In the genomic region with DNA sequence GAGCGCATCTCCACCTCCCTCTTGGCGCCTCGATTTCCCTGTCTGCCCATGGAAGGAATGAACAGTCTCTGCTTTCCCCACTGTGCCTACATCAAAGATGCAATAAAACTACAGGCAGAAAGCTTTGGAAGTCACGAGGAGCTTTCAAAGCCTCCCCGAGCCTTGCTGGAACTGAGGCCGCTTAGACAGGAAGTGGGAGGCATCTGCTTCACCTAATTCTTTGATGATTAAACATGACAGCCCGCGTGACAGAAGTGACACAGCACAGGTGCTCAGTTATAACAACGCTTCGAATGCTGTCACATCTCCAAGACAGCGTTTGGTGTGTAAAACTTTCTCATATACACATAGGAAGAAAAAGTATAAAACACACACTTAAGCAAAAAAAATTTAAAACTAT, we compare ENCODE assay signal across 14 mouse cellular contexts.
A peak's percentile ranks its signal among the peaks of the same experiment; 100 is the strongest.
DNase-seq lines count a peak whose midpoint lies in the region; ATAC-seq and TF ChIP-seq lines count a peak whose summit lies in the region.
"Had no signal": no experiment of that assay in that cellular context is flagged by ENCODE, and none has a peak within 500 bp of the region (broad histone marks: within the 10 kb centered on the region; RNA-seq: fewer than 3 reads in every experiment).

No protein-coding gene starts in this region.

- no peak for ATAC-seq in embryonic facial prominence, embryonic 13.5 days (ENCODE audit: insufficient number of reproducible peaks, insufficient read depth, low FRiP score, low TSS enrichment, low read depth)
- ATAC-seq in embryonic facial prominence, embryonic 15.5 days (ENCODE audit: insufficient number of reproducible peaks, low FRiP score, low TSS enrichment, low read depth): no peak
- ATAC-seq in stomach, embryonic 16.5 days (ENCODE audit: insufficient read depth, low FRiP score): peak; percentile 53; the same call in 1 of the 2 replicates
- ATAC-seq in hindbrain, embryonic 14.5 days (ENCODE audit: low FRiP score): no peak
- ATAC-seq: intestine, embryonic 15.5 days; liver, postnatal 0 days had no signal

- H3K36me3 ChIP-seq in embryonic facial prominence, embryonic 13.5 days: no peaks in the 10 kb centered on the region
- no peaks in the 10 kb centered on the region for H3K36me3 ChIP-seq in embryonic facial prominence, embryonic 10.5 days (replicated peaks)
- H3K36me3 ChIP-seq in embryonic facial prominence, embryonic 15.5 days: no peaks in the 10 kb centered on the region
- H3K36me3 ChIP-seq in stomach, embryonic 16.5 days (ENCODE audit: control insufficient read depth, insufficient read depth, low read length): no peaks in the 10 kb centered on the region
- no peaks in the 10 kb centered on the region for H3K36me3 ChIP-seq in hindbrain, embryonic 14.5 days (replicated peaks; ENCODE audit: control insufficient read depth, insufficient read depth)
- no peaks in the 10 kb centered on the region for H3K36me3 ChIP-seq in heart, embryonic 10.5 days
- no peaks in the 10 kb centered on the region for H3K36me3 ChIP-seq in heart, adult 2 months (ENCODE audit: control insufficient read depth, insufficient read depth, low read length)
- H3K36me3 ChIP-seq: intestine, embryonic 15.5 days had no signal

- no peaks in the 10 kb centered on the region for H3K9me3 ChIP-seq in embryonic facial prominence, embryonic 13.5 days
- H3K9me3 ChIP-seq in embryonic facial prominence, embryonic 10.5 days: no peaks in the 10 kb centered on the region
- no peaks in the 10 kb centered on the region for H3K9me3 ChIP-seq in embryonic facial prominence, embryonic 15.5 days (replicated peaks)
- no peaks in the 10 kb centered on the region for H3K9me3 ChIP-seq in stomach, embryonic 16.5 days (replicated peaks; ENCODE audit: control insufficient read depth, low read length)
- no peaks in the 10 kb centered on the region for H3K9me3 ChIP-seq in hindbrain, embryonic 14.5 days (ENCODE audit: control insufficient read depth, low read length)
- no peaks in the 10 kb centered on the region for H3K9me3 ChIP-seq in heart, embryonic 10.5 days
- H3K9me3 ChIP-seq: intestine, embryonic 15.5 days had no signal

- 68% methylated on average over 11 of the region's 11 CpGs for WGBS in embryonic facial prominence, embryonic 13.5 days
- 80% methylated on average over 11 of the region's 11 CpGs for WGBS in embryonic facial prominence, embryonic 10.5 days
- 63% methylated on average over 11 of the region's 11 CpGs for WGBS in embryonic facial prominence, embryonic 15.5 days
- WGBS in stomach, embryonic 16.5 days: 46% methylated on average over 11 of the region's 11 CpGs
- WGBS in hindbrain, embryonic 14.5 days: 85% methylated on average over 11 of the region's 11 CpGs
- WGBS in heart, embryonic 10.5 days: 62% methylated on average over 11 of the region's 11 CpGs
- 48% methylated on average over 11 of the region's 11 CpGs for WGBS in heart, adult 2 months

- H3K9ac ChIP-seq in embryonic facial prominence, embryonic 13.5 days: no peak overlapping the region
- H3K9ac ChIP-seq in embryonic facial prominence, embryonic 15.5 days: no peak overlapping the region
- no peak overlapping the region for H3K9ac ChIP-seq in stomach, embryonic 16.5 days (ENCODE audit: low read length)
- no peak overlapping the region for H3K9ac ChIP-seq in hindbrain, embryonic 14.5 days
- no peak overlapping the region for H3K9ac ChIP-seq in heart, adult 2 months (ENCODE audit: low read depth, low read length)
- H3K9ac ChIP-seq: intestine, embryonic 15.5 days; liver, postnatal 0 days had no signal

- intact Hi-C loops in heart, adult 2 months (cut with DNase I): no loop called here

- no peaks in the 10 kb centered on the region for H3K79me2 ChIP-seq in heart, adult 2 months (replicated peaks; ENCODE audit: control insufficient read depth, insufficient read depth, low read length)

- H3K27me3 ChIP-seq in embryonic facial prominence, embryonic 13.5 days: no peaks in the 10 kb centered on the region
- no peaks in the 10 kb centered on the region for H3K27me3 ChIP-seq in embryonic facial prominence, embryonic 10.5 days (replicated peaks; ENCODE audit: low read depth, poor library complexity, severe bottlenecking)
- no peaks in the 10 kb centered on the region for H3K27me3 ChIP-seq in embryonic facial prominence, embryonic 15.5 days
- no peaks in the 10 kb centered on the region for H3K27me3 ChIP-seq in stomach, embryonic 16.5 days (ENCODE audit: control insufficient read depth, insufficient read depth, low read length)
- H3K27me3 ChIP-seq in hindbrain, embryonic 14.5 days (ENCODE audit: control insufficient read depth, insufficient read depth, low read length): no peaks in the 10 kb centered on the region
- 0 out of 2 replicates have a peak, but pooled peaks cover 6% of the 10 kb centered on the region for H3K27me3 ChIP-seq in heart, embryonic 10.5 days (ENCODE audit: insufficient read depth, poor library complexity, severe bottlenecking)
- no peaks in the 10 kb centered on the region for H3K27me3 ChIP-seq in heart, adult 2 months (ENCODE audit: control insufficient read depth, insufficient read depth, low read length)
- H3K27me3 ChIP-seq: intestine, embryonic 15.5 days had no signal

- DNase-seq in embryonic facial prominence, embryonic 10.5 days (ENCODE audit: low spot score): no peak
- DNase-seq in CD4-positive helper T cell, adult 2 months (ENCODE audit: low read depth, low spot score): peak; percentile 70
- no peak for DNase-seq in hindbrain, embryonic 14.5 days (ENCODE audit: low spot score)
- no peak for DNase-seq in heart, embryonic 10.5 days (ENCODE audit: low spot score)
- no peak for DNase-seq in heart, adult 2 months
- DNase-seq: cerebellum, adult 18-20 months; liver, postnatal 0 days; right cerebral cortex, adult 18-20 months had no signal

- TF ChIP-seq POLR2A in heart, adult 2 months (IDR thresholded peaks at IDR 0.05; ENCODE audit: insufficient read depth, low read depth, low read length): no peak

- H3K4me2 ChIP-seq in embryonic facial prominence, embryonic 13.5 days: no peak overlapping the region
- H3K4me2 ChIP-seq in embryonic facial prominence, embryonic 15.5 days (replicated peaks): no peak overlapping the region
- H3K4me2 ChIP-seq in stomach, embryonic 16.5 days (ENCODE audit: low read depth, low read length): no peak overlapping the region
- H3K4me2 ChIP-seq in hindbrain, embryonic 14.5 days (replicated peaks): no peak overlapping the region
- H3K4me2 ChIP-seq: intestine, embryonic 15.5 days had no signal

- TF ChIP-seq EP300 in heart, adult 2 months (IDR thresholded peaks at IDR 0.05; ENCODE audit: insufficient read depth, low read depth, low read length): no peak

- H3K27ac ChIP-seq in embryonic facial prominence, embryonic 13.5 days: peak overlapping the region; percentile 78; the same call in 1 of the 2 replicates
- no peak overlapping the region for H3K27ac ChIP-seq in embryonic facial prominence, embryonic 10.5 days (replicated peaks)
- H3K27ac ChIP-seq in embryonic facial prominence, embryonic 15.5 days (replicated peaks): peak overlapping the region; percentile 81; the same call in 1 of the 2 replicates
- peak overlapping the region; percentile 66 for H3K27ac ChIP-seq in stomach, embryonic 16.5 days (ENCODE audit: low read length)
- no peak overlapping the region for H3K27ac ChIP-seq in hindbrain, embryonic 14.5 days
- H3K27ac ChIP-seq in heart, embryonic 10.5 days: no peak overlapping the region
- H3K27ac ChIP-seq in heart, adult 2 months: no peak overlapping the region
- H3K27ac ChIP-seq: intestine, embryonic 15.5 days; kidney, postnatal 0 days; macrophage had no signal

- H3K4me3 ChIP-seq in embryonic facial prominence, embryonic 13.5 days: no peak overlapping the region
- no peak overlapping the region for H3K4me3 ChIP-seq in embryonic facial prominence, embryonic 10.5 days
- H3K4me3 ChIP-seq in embryonic facial prominence, embryonic 15.5 days (replicated peaks): no peak overlapping the region
- H3K4me3 ChIP-seq in stomach, embryonic 16.5 days (replicated peaks; ENCODE audit: low read length): no peak overlapping the region
- H3K4me3 ChIP-seq in hindbrain, embryonic 14.5 days (replicated peaks; ENCODE audit: low read length): no peak overlapping the region
- no peak overlapping the region for H3K4me3 ChIP-seq in heart, embryonic 10.5 days
- H3K4me3 ChIP-seq in heart, adult 2 months: no peak overlapping the region
- H3K4me3 ChIP-seq: intestine, embryonic 15.5 days had no signal

- peaks cover 37% of the 10 kb centered on the region for H3K4me1 ChIP-seq in embryonic facial prominence, embryonic 13.5 days
- H3K4me1 ChIP-seq in embryonic facial prominence, embryonic 10.5 days: peaks cover 19% of the 10 kb centered on the region
- H3K4me1 ChIP-seq in embryonic facial prominence, embryonic 15.5 days: peaks cover 38% of the 10 kb centered on the region
- H3K4me1 ChIP-seq in stomach, embryonic 16.5 days (ENCODE audit: control insufficient read depth, insufficient read depth, low read length): 0 out of 2 replicates have a peak, but pooled peaks cover 8% of the 10 kb centered on the region
- no peaks in the 10 kb centered on the region for H3K4me1 ChIP-seq in hindbrain, embryonic 14.5 days (replicated peaks; ENCODE audit: control insufficient read depth, insufficient read depth, low read length)
- H3K4me1 ChIP-seq in heart, embryonic 10.5 days: peaks cover 25% of the 10 kb centered on the region
- H3K4me1 ChIP-seq in heart, adult 2 months (ENCODE audit: control insufficient read depth, insufficient read depth, low read length): no peaks in the 10 kb centered on the region

- TF ChIP-seq CTCF in heart, adult 2 months (IDR thresholded peaks at IDR 0.05): no peak

Comparison
In these comparisons a context has a peak if more than half of its experiments do, and no peak if none do; other contexts are left out.
1. H3K27ac ChIP-seq: peak in embryonic facial prominence, embryonic 13.5 days (single experiment), embryonic facial prominence, embryonic 15.5 days (single experiment) and stomach, embryonic 16.5 days (single experiment); none in embryonic facial prominence, embryonic 10.5 days (single experiment), hindbrain, embryonic 14.5 days (single experiment), heart, embryonic 10.5 days (single experiment) and heart, adult 2 months (single experiment).